Mouse (Mus musculus): ENCODE measurements at regions not wholly inside any gene's neighbourhood (a gene's known extent, or its start where the extent isn't known, plus 50 kb on each side); places are given as distances from the start of the nearest gene placed in this dataset.

- TF ChIP-seq CTCF (IDR thresholded peaks at IDR 0.05; ENCODE audit: borderline replicate concordance, extremely low read depth, insufficient read depth, insufficient read length) (no peak), POLR2A (IDR thresholded peaks at IDR 0.05; ENCODE audit: borderline replicate concordance, extremely low read depth, insufficient read depth, insufficient read length, poor library complexity, severe bottlenecking) (no peak)
Observed at GRCm38 (mm10) chr11:6738581-6738980, 80.3 kb downstream of the Ramp3 start.

Data from brain, embryonic 14.5 days (tissue).